Mouse (Mus musculus): ENCODE results near the gene Veph1. TPM values are rescaled to one million over a fixed set of nuclear protein-coding genes. Genes with fewer than 3 reads are reported as not detected.

The Veph1 gene
- polyA plus RNA-seq, 1 experiment from 2014 or later: 11.9 TPM

DNA sequence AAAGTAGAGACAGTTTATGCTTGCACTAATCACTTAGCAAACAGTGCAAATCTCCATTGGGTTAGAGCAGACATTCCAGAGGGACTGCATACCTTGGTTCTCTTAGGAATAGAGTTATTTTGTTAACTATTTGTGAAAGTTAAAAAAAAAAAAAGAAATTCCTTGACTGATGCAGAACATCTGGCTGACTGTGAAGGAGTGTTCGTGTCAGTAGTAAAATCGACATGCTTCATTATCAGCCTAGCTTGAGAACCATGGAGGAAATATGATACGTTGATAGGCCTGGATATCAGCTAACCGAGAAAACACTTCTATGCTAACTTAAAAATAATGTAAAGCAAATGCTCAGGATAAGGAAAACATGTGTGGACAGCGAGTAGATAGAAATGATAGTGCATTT is 191.1 kb downstream of the Veph1 start:
- H3K4me1 ChIP-seq (ENCODE audit: insufficient read depth, low read length): 0 out of 2 replicates have a peak, but pooled peaks cover 7% of the 10 kb centered on the region
- no peak overlapping the region for H3K4me2 ChIP-seq (replicated peaks; ENCODE audit: low read depth, low read length)
- H3K36me3 ChIP-seq (ENCODE audit: insufficient read depth, low read length): no peaks in the 10 kb centered on the region
- H3K27ac ChIP-seq (ENCODE audit: low read length): no peak overlapping the region
- H3K4me3 ChIP-seq (ENCODE audit: low read length): no peak overlapping the region
- no peak for ATAC-seq (ENCODE audit: low FRiP score, low TSS enrichment)
- H3K9me3 ChIP-seq (ENCODE audit: low read length): no peaks in the 10 kb centered on the region
- whole genome bisulfite sequencing: 21% methylated on average over 5 of the region's 5 CpGs
- H3K27me3 ChIP-seq (ENCODE audit: insufficient read depth, low read length): no peaks in the 10 kb centered on the region
- no peak overlapping the region for H3K9ac ChIP-seq (replicated peaks; ENCODE audit: low read length)

- no peaks in the 10 kb centered on the region for H3K9me3 ChIP-seq (ENCODE audit: low read length)
- no peak overlapping the region for H3K4me2 ChIP-seq (replicated peaks; ENCODE audit: low read depth, low read length)
- H3K27me3 ChIP-seq (ENCODE audit: insufficient read depth, low read length): no peaks in the 10 kb centered on the region
- H3K27ac ChIP-seq (ENCODE audit: low read length): no peak overlapping the region
- 76% methylated on average over 3 of the region's 3 CpGs for WGBS
- no peaks in the 10 kb centered on the region for H3K36me3 ChIP-seq (ENCODE audit: insufficient read depth, low read length)
- no peak for ATAC-seq (ENCODE audit: low FRiP score, low TSS enrichment)
- H3K4me1 ChIP-seq (ENCODE audit: insufficient read depth, low read length): 0 out of 2 replicates have a peak, but pooled peaks cover 7% of the 10 kb centered on the region
- no peak overlapping the region for H3K9ac ChIP-seq (replicated peaks; ENCODE audit: low read length)
- no peak overlapping the region for H3K4me3 ChIP-seq (ENCODE audit: low read length)
These were observed 194.1 kb downstream of the Veph1 start for GRCm38 (mm10) chr3:66102599-66102932.

DNA sequence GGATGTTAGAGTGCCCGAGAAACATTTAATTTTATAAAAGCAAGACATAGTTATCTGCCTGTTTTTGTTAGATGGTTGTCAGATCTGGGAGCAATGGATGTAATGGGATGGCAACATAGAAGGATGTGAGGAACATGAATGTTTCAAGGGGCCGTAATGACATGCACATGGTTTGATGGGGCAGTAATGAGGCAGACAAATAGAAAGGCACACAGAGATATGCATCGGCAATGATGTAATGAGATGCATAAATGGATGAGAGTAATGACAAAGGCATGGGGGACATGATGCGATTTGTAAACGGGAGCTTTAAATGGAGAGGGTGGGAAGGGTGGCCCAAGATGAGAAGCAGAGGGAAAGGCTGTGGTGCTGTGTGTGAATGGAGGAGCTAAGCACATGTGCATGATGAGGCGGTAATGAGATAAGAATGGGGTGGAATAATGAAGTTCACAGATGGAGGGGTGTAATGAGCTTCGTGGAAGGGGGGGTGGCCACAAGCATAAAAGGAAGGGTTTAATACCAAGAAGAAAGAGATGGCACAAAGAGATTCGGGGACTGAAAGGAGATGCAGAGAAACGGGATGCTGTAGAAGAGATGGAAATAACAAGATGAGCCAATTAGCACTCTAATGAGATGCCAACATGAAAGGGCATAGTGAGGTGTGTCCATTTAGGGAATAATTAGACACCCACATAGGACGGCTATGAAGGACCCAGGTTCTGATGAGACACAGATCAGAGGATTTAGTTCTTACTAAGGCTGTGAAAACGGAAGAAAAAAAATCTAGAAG is 194.6 kb downstream of the Veph1 start:
- no peaks in the 10 kb centered on the region for H3K27me3 ChIP-seq (ENCODE audit: insufficient read depth, low read length)
- no peaks in the 10 kb centered on the region for H3K36me3 ChIP-seq (ENCODE audit: insufficient read depth, low read length)
- WGBS: 75% methylated on average over 11 of the region's 11 CpGs
- 0 out of 2 replicates have a peak, but pooled peaks cover 7% of the 10 kb centered on the region for H3K4me1 ChIP-seq (ENCODE audit: insufficient read depth, low read length)
- ATAC-seq (ENCODE audit: low FRiP score, low TSS enrichment): no peak
- H3K4me3 ChIP-seq (ENCODE audit: low read length): no peak overlapping the region
- H3K27ac ChIP-seq (ENCODE audit: low read length): no peak overlapping the region
- H3K9ac ChIP-seq (replicated peaks; ENCODE audit: low read length): no peak overlapping the region
- H3K9me3 ChIP-seq (ENCODE audit: low read length): no peaks in the 10 kb centered on the region
- no peak overlapping the region for H3K4me2 ChIP-seq (replicated peaks; ENCODE audit: low read depth, low read length)

DNA sequence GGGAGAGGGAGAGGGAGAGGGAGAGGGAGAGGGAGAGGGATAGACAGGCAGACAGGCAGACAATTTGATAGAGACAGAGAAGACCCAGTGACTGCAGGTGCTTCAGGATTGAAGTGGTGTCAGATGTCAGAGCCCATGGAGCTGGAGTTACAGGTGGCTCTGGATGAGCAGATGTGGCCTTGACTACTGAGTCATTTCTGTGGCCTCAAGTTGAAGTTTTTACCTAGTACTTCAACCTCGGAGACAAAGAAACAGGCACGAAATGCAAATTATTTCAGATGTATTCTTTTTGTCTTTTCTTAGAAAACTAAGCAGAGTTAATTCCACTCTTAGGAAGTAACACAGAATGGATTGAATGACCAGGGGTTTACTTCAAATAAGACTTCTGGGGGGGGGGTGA is 195.6 kb downstream of the Veph1 start:
- Histone ChIP-seq H3K9me3 (ENCODE audit: low read length) (no peaks in the 10 kb centered on the region), H3K27me3 (ENCODE audit: insufficient read depth, low read length) (no peaks in the 10 kb centered on the region), H3K4me1 (ENCODE audit: insufficient read depth, low read length) (0 out of 2 replicates have a peak, but pooled peaks cover 7% of the 10 kb centered on the region), H3K36me3 (ENCODE audit: insufficient read depth, low read length) (no peaks in the 10 kb centered on the region), H3K4me3 (ENCODE audit: low read length) (no peak overlapping the region), H3K27ac (ENCODE audit: low read length) (no peak overlapping the region), H3K9ac (replicated peaks; ENCODE audit: low read length) (no peak overlapping the region), H3K4me2 (replicated peaks; ENCODE audit: low read depth, low read length) (no peak overlapping the region)
- ATAC-seq (ENCODE audit: low FRiP score, low TSS enrichment): no peak
- WGBS: 86% methylated on average over 2 of the region's 2 CpGs

- Histone ChIP-seq H3K9me3 (ENCODE audit: low read length) (no peaks in the 10 kb centered on the region), H3K4me1 (ENCODE audit: insufficient read depth, low read length) (no peaks in the 10 kb centered on the region), H3K27me3 (ENCODE audit: insufficient read depth, low read length) (no peaks in the 10 kb centered on the region), H3K27ac (ENCODE audit: low read length) (no peak overlapping the region), H3K36me3 (ENCODE audit: insufficient read depth, low read length) (peaks cover 3% of the 10 kb centered on the region; the same call in 1 of the 2 replicates), H3K4me2 (replicated peaks; ENCODE audit: low read depth, low read length) (no peak overlapping the region), H3K9ac (replicated peaks; ENCODE audit: low read length) (no peak overlapping the region), H3K4me3 (ENCODE audit: low read length) (no peak overlapping the region)
- no peak for ATAC-seq (ENCODE audit: low FRiP score, low TSS enrichment)
- 88% methylated on average over 2 of the region's 2 CpGs for WGBS
These were observed 204.9 kb downstream of the Veph1 start for GRCm38 (mm10) chr3:66091746-66092145.

- Histone ChIP-seq H3K9ac (replicated peaks; ENCODE audit: low read length) (no peak overlapping the region), H3K4me1 (ENCODE audit: insufficient read depth, low read length) (no peaks in the 10 kb centered on the region), H3K27ac (ENCODE audit: low read length) (no peak overlapping the region), H3K27me3 (ENCODE audit: insufficient read depth, low read length) (no peaks in the 10 kb centered on the region), H3K9me3 (ENCODE audit: low read length) (no peaks in the 10 kb centered on the region), H3K36me3 (ENCODE audit: insufficient read depth, low read length) (peaks cover 4% of the 10 kb centered on the region; the same call in 1 of the 2 replicates), H3K4me2 (replicated peaks; ENCODE audit: low read depth, low read length) (no peak overlapping the region), H3K4me3 (ENCODE audit: low read length) (no peak overlapping the region)
- WGBS: 75% methylated on average over 7 of the region's 7 CpGs
- ATAC-seq (ENCODE audit: low FRiP score, low TSS enrichment): no peak
These were observed 209.0 kb downstream of the Veph1 start for GRCm38 (mm10) chr3:66087608-66088007.

- H3K36me3 ChIP-seq (ENCODE audit: insufficient read depth, low read length): peaks cover 4% of the 10 kb centered on the region; the same call in 1 of the 2 replicates
- WGBS: 96% methylated on average over 3 of the region's 3 CpGs
- no peaks in the 10 kb centered on the region for H3K27me3 ChIP-seq (ENCODE audit: insufficient read depth, low read length)
- ATAC-seq (ENCODE audit: low FRiP score, low TSS enrichment): no peak
- H3K4me1 ChIP-seq (ENCODE audit: insufficient read depth, low read length): peaks cover 3% of the 10 kb centered on the region; the same call in 1 of the 2 replicates
- no peak overlapping the region for H3K9ac ChIP-seq (replicated peaks; ENCODE audit: low read length)
- H3K4me2 ChIP-seq (replicated peaks; ENCODE audit: low read depth, low read length): no peak overlapping the region
- no peak overlapping the region for H3K27ac ChIP-seq (ENCODE audit: low read length)
- H3K9me3 ChIP-seq (ENCODE audit: low read length): no peaks in the 10 kb centered on the region
- no peak overlapping the region for H3K4me3 ChIP-seq (ENCODE audit: low read length)
These were observed 212.8 kb downstream of the Veph1 start for GRCm38 (mm10) chr3:66083856-66084255.

DNA sequence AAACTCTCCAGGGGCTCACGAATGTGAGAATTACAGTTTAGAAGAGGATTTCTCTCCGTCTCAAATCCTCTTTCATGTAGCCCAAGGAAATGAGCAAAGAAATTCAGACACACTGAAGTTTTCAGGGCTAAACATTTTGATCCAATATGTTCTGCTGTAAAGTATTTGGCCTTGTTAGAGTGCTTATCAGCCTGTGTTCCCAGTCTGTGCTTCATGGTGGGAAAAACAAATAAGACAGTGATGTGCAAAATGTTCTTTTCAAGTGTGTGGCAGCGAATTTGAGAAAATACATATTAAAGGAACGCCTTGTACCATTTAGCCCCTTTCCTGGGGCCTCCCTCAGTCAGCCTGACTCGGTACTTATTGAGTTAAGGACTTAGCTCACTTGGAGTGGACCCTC is 213.2 kb downstream of the Veph1 start:
- H3K4me1 ChIP-seq (ENCODE audit: insufficient read depth, low read length): peaks cover 3% of the 10 kb centered on the region; the same call in 1 of the 2 replicates
- no peaks in the 10 kb centered on the region for H3K9me3 ChIP-seq (ENCODE audit: low read length)
- H3K4me3 ChIP-seq (ENCODE audit: low read length): no peak overlapping the region
- H3K27ac ChIP-seq (ENCODE audit: low read length): no peak overlapping the region
- no peak overlapping the region for H3K4me2 ChIP-seq (replicated peaks; ENCODE audit: low read depth, low read length)
- WGBS: 69% methylated on average over 5 of the region's 5 CpGs
- no peak overlapping the region for H3K9ac ChIP-seq (replicated peaks; ENCODE audit: low read length)
- H3K27me3 ChIP-seq (ENCODE audit: insufficient read depth, low read length): no peaks in the 10 kb centered on the region
- H3K36me3 ChIP-seq (ENCODE audit: insufficient read depth, low read length): peaks cover 4% of the 10 kb centered on the region; the same call in 1 of the 2 replicates
- no peak for ATAC-seq (ENCODE audit: low FRiP score, low TSS enrichment)

- WGBS: 77% methylated on average over 4 of the region's 4 CpGs
- no peak for ATAC-seq (ENCODE audit: low FRiP score, low TSS enrichment)
- Histone ChIP-seq H3K9ac (replicated peaks; ENCODE audit: low read length) (no peak overlapping the region), H3K9me3 (ENCODE audit: low read length) (no peaks in the 10 kb centered on the region), H3K36me3 (ENCODE audit: insufficient read depth, low read length) (peaks cover 4% of the 10 kb centered on the region; the same call in 1 of the 2 replicates), H3K27ac (ENCODE audit: low read length) (no peak overlapping the region), H3K4me1 (ENCODE audit: insufficient read depth, low read length) (peaks cover 3% of the 10 kb centered on the region; the same call in 1 of the 2 replicates), H3K27me3 (ENCODE audit: insufficient read depth, low read length) (no peaks in the 10 kb centered on the region), H3K4me3 (ENCODE audit: low read length) (no peak overlapping the region), H3K4me2 (replicated peaks; ENCODE audit: low read depth, low read length) (no peak overlapping the region)
These were observed 213.7 kb downstream of the Veph1 start for GRCm38 (mm10) chr3:66082975-66083374.

GRCm38 (mm10) chr3:66081363-66081736 is 215.3 kb downstream of the Veph1 start:
- Histone ChIP-seq H3K9me3 (ENCODE audit: low read length) (no peaks in the 10 kb centered on the region), H3K9ac (replicated peaks; ENCODE audit: low read length) (no peak overlapping the region), H3K27me3 (ENCODE audit: insufficient read depth, low read length) (no peaks in the 10 kb centered on the region), H3K4me1 (ENCODE audit: insufficient read depth, low read length) (peaks cover 3% of the 10 kb centered on the region; the same call in 1 of the 2 replicates), H3K27ac (ENCODE audit: low read length) (no peak overlapping the region), H3K36me3 (ENCODE audit: insufficient read depth, low read length) (no peaks in the 10 kb centered on the region), H3K4me2 (replicated peaks; ENCODE audit: low read depth, low read length) (no peak overlapping the region), H3K4me3 (ENCODE audit: low read length) (no peak overlapping the region)
- 44% methylated on average over 3 of the region's 3 CpGs for WGBS
- ATAC-seq (ENCODE audit: low FRiP score, low TSS enrichment): no peak

Measured in kidney, embryonic 16.5 days (tissue).